Mouse (Mus musculus): ENCODE measurements around the gene Pdpn.

GRCm38 (mm10) chr4:143301042-143301441 lies 1.7 kb upstream of the Pdpn start:
- TF ChIP-seq CTCF (IDR thresholded peaks at IDR 0.05; ENCODE audit: low read depth) (no peak), EP300 (IDR thresholded peaks at IDR 0.05; ENCODE audit: low read depth) (no peak)
